Mouse (Mus musculus): ENCODE measurements at regions not wholly inside any gene's neighbourhood (a gene's known extent, or its start where the extent isn't known, plus 50 kb on each side); places are given as distances from the start of the nearest gene placed in this dataset.
A peak's percentile ranks its signal among the peaks of the same experiment; 100 is the strongest.

DNA sequence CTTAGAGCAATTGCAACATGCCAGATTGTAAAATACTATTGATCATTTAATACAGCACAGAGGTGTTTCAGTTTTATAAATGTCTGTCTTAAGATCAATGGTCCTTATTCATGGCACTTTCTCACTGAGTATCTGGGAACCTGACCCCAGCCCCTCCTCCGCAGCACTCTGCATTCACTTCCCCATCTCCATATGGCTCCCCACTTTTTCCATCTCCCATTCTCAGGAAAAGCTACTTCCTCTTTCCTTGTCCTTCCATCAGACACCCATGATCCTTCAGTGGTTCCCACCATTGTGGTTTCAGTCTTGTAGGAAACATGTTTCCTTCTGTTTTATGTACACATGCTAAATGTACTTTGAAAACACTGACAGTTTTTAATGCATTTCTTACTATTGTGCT, 497.3 kb upstream of the Cited2 start:
- Histone ChIP-seq H3K9me3 (ENCODE audit: low read length) (no peaks in the 10 kb centered on the region), H3K4me3 (ENCODE audit: low read depth, low read length) (no peak overlapping the region), H3K4me1 (ENCODE audit: insufficient read depth, low read length) (peaks cover 6% of the 10 kb centered on the region), H3K27ac (ENCODE audit: low read depth, low read length) (no peak overlapping the region), H3K36me3 (ENCODE audit: insufficient read depth, low read length) (no peaks in the 10 kb centered on the region), H3K9ac (replicated peaks; ENCODE audit: low read length, poor library complexity, severe bottlenecking) (no peak overlapping the region), H3K27me3 (ENCODE audit: insufficient read depth, low read length) (no peaks in the 10 kb centered on the region), H3K4me2 (ENCODE audit: low read depth, low read length, poor library complexity, severe bottlenecking) (no peak overlapping the region)
- WGBS, result 97% methylated on average over 1 of the region's 1 CpGs
- TF ChIP-seq CTCF (IDR thresholded peaks at IDR 0.05), result no peak
- DNase-seq (ENCODE audit: low spot score) (no peak), ATAC-seq (ENCODE audit: low FRiP score) (no peak)

GRCm38 (mm10) chr10:17230040-17230818, 492.8 kb upstream of the Cited2 start:
- TF ChIP-seq CTCF (IDR thresholded peaks at IDR 0.05), result no peak
- ATAC-seq (ENCODE audit: low FRiP score) (peak; percentile 47), DNase-seq (ENCODE audit: low spot score) (peak; percentile 76)
- Histone ChIP-seq H3K27me3 (ENCODE audit: insufficient read depth, low read length) (no peaks in the 10 kb centered on the region), H3K4me2 (ENCODE audit: low read depth, low read length, poor library complexity, severe bottlenecking) (peak overlapping the region; percentile 23), H3K9ac (replicated peaks; ENCODE audit: low read length, poor library complexity, severe bottlenecking) (peak overlapping the region; percentile 44; the same call in 1 of the 2 replicates), H3K27ac (ENCODE audit: low read depth, low read length) (0 out of 2 replicates have a peak overlapping the region, but pooled peaks have one; percentile 38), H3K4me3 (ENCODE audit: low read depth, low read length) (no peak overlapping the region), H3K4me1 (ENCODE audit: insufficient read depth, low read length) (peaks cover 6% of the 10 kb centered on the region), H3K9me3 (ENCODE audit: low read length) (no peaks in the 10 kb centered on the region), H3K36me3 (ENCODE audit: insufficient read depth, low read length) (no peaks in the 10 kb centered on the region)
- WGBS, result 9% methylated on average over 16 of the region's 16 CpGs

GRCm38 (mm10) chr10:17235955-17236650, 486.9 kb upstream of the Cited2 start:
- WGBS, result 30% methylated on average over 10 of the region's 10 CpGs

DNA sequence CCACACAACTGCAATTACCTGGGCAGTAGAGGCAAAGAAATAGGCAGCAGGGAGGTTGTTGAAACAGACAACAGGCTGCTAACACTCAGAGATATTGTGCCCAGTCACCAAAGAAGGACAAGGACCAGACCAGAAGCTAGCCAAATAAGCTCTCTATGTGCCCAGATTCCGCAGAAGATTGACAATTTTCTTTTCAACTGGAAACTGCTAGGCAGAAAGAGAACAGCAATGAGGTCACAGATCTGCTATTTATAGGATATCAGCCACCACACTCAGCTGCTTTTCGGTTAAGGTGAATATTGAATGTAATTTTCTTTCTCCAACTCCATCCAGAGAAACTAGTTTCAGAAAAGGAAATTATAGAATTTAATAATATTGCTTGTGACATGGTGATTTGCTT, 486.3 kb upstream of the Cited2 start:
- Histone ChIP-seq H3K4me3 (ENCODE audit: low read depth, low read length) (no peak overlapping the region), H3K9ac (replicated peaks; ENCODE audit: low read length, poor library complexity, severe bottlenecking) (no peak overlapping the region), H3K9me3 (ENCODE audit: low read length) (no peaks in the 10 kb centered on the region), H3K4me1 (ENCODE audit: insufficient read depth, low read length) (0 out of 2 replicates have a peak, but pooled peaks cover 2% of the 10 kb centered on the region), H3K4me2 (ENCODE audit: low read depth, low read length, poor library complexity, severe bottlenecking) (no peak overlapping the region), H3K27me3 (ENCODE audit: insufficient read depth, low read length) (no peaks in the 10 kb centered on the region), H3K27ac (ENCODE audit: low read depth, low read length) (no peak overlapping the region), H3K36me3 (ENCODE audit: insufficient read depth, low read length) (no peaks in the 10 kb centered on the region)
- DNase-seq (ENCODE audit: low spot score), result no peak
- WGBS, result 43% methylated on average over 2 of the region's 2 CpGs
- TF ChIP-seq CTCF (IDR thresholded peaks at IDR 0.05), result no peak
- no peak for ATAC-seq (ENCODE audit: low FRiP score)

More at GRCm38 (mm10) chr10:17235955-17236650, 486.9 kb upstream of the Cited2 start:
- Histone ChIP-seq H3K9ac (replicated peaks; ENCODE audit: low read length, poor library complexity, severe bottlenecking) (no peak overlapping the region), H3K9me3 (ENCODE audit: low read length) (no peaks in the 10 kb centered on the region), H3K4me1 (ENCODE audit: insufficient read depth, low read length) (0 out of 2 replicates have a peak, but pooled peaks cover 2% of the 10 kb centered on the region), H3K27me3 (ENCODE audit: insufficient read depth, low read length) (no peaks in the 10 kb centered on the region), H3K4me2 (ENCODE audit: low read depth, low read length, poor library complexity, severe bottlenecking) (no peak overlapping the region), H3K36me3 (ENCODE audit: insufficient read depth, low read length) (no peaks in the 10 kb centered on the region), H3K27ac (ENCODE audit: low read depth, low read length) (no peak overlapping the region), H3K4me3 (ENCODE audit: low read depth, low read length) (no peak overlapping the region)
- DNase-seq (ENCODE audit: low spot score), result no peak
- no peak for TF ChIP-seq CTCF (IDR thresholded peaks at IDR 0.05)
- ATAC-seq (ENCODE audit: low FRiP score), result no peak

GRCm38 (mm10) chr10:17237463-17237862, 485.6 kb upstream of the Cited2 start:
- Histone ChIP-seq H3K9ac (replicated peaks; ENCODE audit: low read length, poor library complexity, severe bottlenecking) (no peak overlapping the region), H3K36me3 (ENCODE audit: insufficient read depth, low read length) (no peaks in the 10 kb centered on the region), H3K4me1 (ENCODE audit: insufficient read depth, low read length) (0 out of 2 replicates have a peak, but pooled peaks cover 2% of the 10 kb centered on the region), H3K9me3 (ENCODE audit: low read length) (no peaks in the 10 kb centered on the region), H3K27me3 (ENCODE audit: insufficient read depth, low read length) (no peaks in the 10 kb centered on the region), H3K27ac (ENCODE audit: low read depth, low read length) (no peak overlapping the region), H3K4me3 (ENCODE audit: low read depth, low read length) (no peak overlapping the region), H3K4me2 (ENCODE audit: low read depth, low read length, poor library complexity, severe bottlenecking) (peak overlapping the region; percentile 25)
- TF ChIP-seq CTCF (IDR thresholded peaks at IDR 0.05), result no peak
- ATAC-seq (ENCODE audit: low FRiP score), result no peak
- no peak for DNase-seq (ENCODE audit: low spot score)
- 32% methylated on average over 11 of the region's 11 CpGs for WGBS

All from midbrain, postnatal 0 days (tissue).